Mouse (Mus musculus): ENCODE measurements around the gene Myb.
"Not testable (repeated sequence)": the region's sequence is repeated elsewhere in the genome, so short reads cannot be mapped to it uniquely, and the experiment has no call there.

Gene Myb

GRCm38 (mm10) chr10:21168466-21168865, 7.7 kb upstream of the Myb start:
- DNase-seq (ENCODE audit: low spot score in 2 of 2): no peak

GRCm38 (mm10) chr10:21167842-21168241, 7.1 kb upstream of the Myb start:
- no peak for DNase-seq (ENCODE audit: low spot score in 2 of 2)

- DNase-seq (ENCODE audit: low spot score in 2 of 2): no peak
Measured at GRCm38 (mm10) chr10:21167165-21167564, 6.4 kb upstream of the Myb start.

- no peak for DNase-seq (ENCODE audit: low spot score in 2 of 2)
Measured at GRCm38 (mm10) chr10:21165411-21165810, 4.6 kb upstream of the Myb start.

- DNase-seq (ENCODE audit: low spot score in 2 of 2): no peak
Measured at GRCm38 (mm10) chr10:21162124-21162523, 1.3 kb upstream of the Myb start.

GRCm38 (mm10) chr10:21161359-21162094, 743 bp upstream of the Myb start:
- DNase-seq (ENCODE audit: low spot score in 2 of 2): no peak

GRCm38 (mm10) chr10:21159697-21160394, 938 bp downstream of the Myb start:
- DNase-seq (ENCODE audit: low spot score in 2 of 2): peak in 1 of 2 experiments; percentile 21

- no peak for DNase-seq (ENCODE audit: low spot score in 2 of 2)
Measured at GRCm38 (mm10) chr10:21158918-21159443, 1.8 kb downstream of the Myb start.

- peak; percentile 12 to 35 for DNase-seq (ENCODE audit: low spot score in 2 of 2)
Measured at GRCm38 (mm10) chr10:21158111-21158917, 2.5 kb downstream of the Myb start.

- no peak for DNase-seq (ENCODE audit: low spot score in 2 of 2)
Measured at GRCm38 (mm10) chr10:21156953-21157499, 3.8 kb downstream of the Myb start.

- no peak for DNase-seq (ENCODE audit: low spot score in 2 of 2)
Measured at GRCm38 (mm10) chr10:21156416-21156815, 4.4 kb downstream of the Myb start.

GRCm38 (mm10) chr10:21154927-21155326, 5.9 kb downstream of the Myb start:
- no peak for DNase-seq (ENCODE audit: low spot score in 2 of 2)

- DNase-seq (ENCODE audit: low spot score in 2 of 2): no peak
Measured at GRCm38 (mm10) chr10:21153433-21153832, 7.4 kb downstream of the Myb start.

- no peak for DNase-seq (ENCODE audit: low spot score in 2 of 2)
Measured at GRCm38 (mm10) chr10:21152812-21153211, 8.0 kb downstream of the Myb start.

GRCm38 (mm10) chr10:21151320-21151719, 9.5 kb downstream of the Myb start:
- DNase-seq (ENCODE audit: low spot score in 2 of 2): no peak

GRCm38 (mm10) chr10:21149945-21150344, 10.8 kb downstream of the Myb start:
- not testable (repeated sequence) for DNase-seq (ENCODE audit: low spot score in 2 of 2)

- no peak for DNase-seq (ENCODE audit: low spot score in 2 of 2)
Measured at GRCm38 (mm10) chr10:21146719-21147118, 14.1 kb downstream of the Myb start.

GRCm38 (mm10) chr10:21146263-21146662, 14.5 kb downstream of the Myb start:
- no peak for DNase-seq (ENCODE audit: low spot score in 2 of 2)

GRCm38 (mm10) chr10:21144627-21145504, 15.9 kb downstream of the Myb start:
- DNase-seq (ENCODE audit: low spot score in 2 of 2): peak; percentile 51 to 52

- DNase-seq (ENCODE audit: low spot score in 2 of 2): no peak
Measured at GRCm38 (mm10) chr10:21135297-21135696, 25.5 kb downstream of the Myb start.
